Mouse (Mus musculus) hindbrain, embryonic 15.5 days (tissue): ENCODE results near the gene Hdac4. TPM values are rescaled to one million over a fixed set of nuclear protein-coding genes. Genes with fewer than 3 reads are reported as not detected.

Source experiments
- ATAC-seq: fragments of 200-750 bp; cut with Nextera tagmentation; 2 replicates; pipeline ENCODE4 v1.8.0; 2017; ENCODE audit warnings: low read depth, moderate number of reproducible peaks, moderate TSS enrichment; ENCODE audit not compliant: low FRiP score
- H3K27ac ChIP-seq: fragments of 300-500 bp; sonication (generic); replicated peaks from 2 replicates; pipeline ENCODE4 v1.5.1; 2015; ENCODE audit warnings: mild to moderate bottlenecking, inconsistent platforms
- H3K27me3 ChIP-seq: fragments of 300-500 bp; sonication (generic); 2 replicates; pipeline ENCODE4 v1.6.1; 2015; ENCODE audit warnings: control low read depth, inconsistent platforms
- H3K36me3 ChIP-seq: fragments of 300-500 bp; sonication (generic); 2 replicates; pipeline ENCODE4 v1.6.1; 2015; ENCODE audit warnings: control low read depth, inconsistent platforms
- H3K4me1 ChIP-seq: fragments of 300-500 bp; sonication (generic); replicated peaks from 2 replicates; pipeline ENCODE4 v1.6.1; 2015; ENCODE audit warnings: control low read depth, inconsistent platforms
- H3K4me2 ChIP-seq: fragments of 300-500 bp; sonication (generic); 2 replicates; pipeline ENCODE4 v1.6.1; 2015; ENCODE audit warnings: moderate library complexity, mild to moderate bottlenecking, inconsistent platforms
- H3K4me3 ChIP-seq: fragments of 300-500 bp; sonication (generic); 2 replicates; pipeline ENCODE4 v1.5.1; 2015; ENCODE audit warnings: mild to moderate bottlenecking, inconsistent platforms
- H3K9ac ChIP-seq: fragments of 300-500 bp; sonication (generic); 2 replicates; pipeline ENCODE4 v1.6.1; 2015; ENCODE audit warnings: inconsistent platforms
- H3K9me3 ChIP-seq: fragments of 300-500 bp; sonication (generic); 2 replicates; pipeline ENCODE4 v1.6.1; 2016; ENCODE audit warnings: control low read depth, inconsistent platforms
- WGBS: fragments of 180-500 bp; shearing (Covaris S2); methylation state at CpG from one replicate; pipeline ENCODE4 v1.1.7; 2015; 5-methylcytosine and 5-hydroxymethylcytosine counted together
- polyA plus RNA-seq: library from polyadenylated mRNA; unstranded; fragments of >200 nt; fragmentation: Nextera tagmentation; extraction: Ambion mirVana; gene quantifications from 2 replicates; pipeline ENCODE4 v1.2.1, GENCODE M21; 2015

Gene Hdac4
- polyA plus RNA-seq, 1 experiment from 2014 or later, result 32.4 TPM

DNA sequence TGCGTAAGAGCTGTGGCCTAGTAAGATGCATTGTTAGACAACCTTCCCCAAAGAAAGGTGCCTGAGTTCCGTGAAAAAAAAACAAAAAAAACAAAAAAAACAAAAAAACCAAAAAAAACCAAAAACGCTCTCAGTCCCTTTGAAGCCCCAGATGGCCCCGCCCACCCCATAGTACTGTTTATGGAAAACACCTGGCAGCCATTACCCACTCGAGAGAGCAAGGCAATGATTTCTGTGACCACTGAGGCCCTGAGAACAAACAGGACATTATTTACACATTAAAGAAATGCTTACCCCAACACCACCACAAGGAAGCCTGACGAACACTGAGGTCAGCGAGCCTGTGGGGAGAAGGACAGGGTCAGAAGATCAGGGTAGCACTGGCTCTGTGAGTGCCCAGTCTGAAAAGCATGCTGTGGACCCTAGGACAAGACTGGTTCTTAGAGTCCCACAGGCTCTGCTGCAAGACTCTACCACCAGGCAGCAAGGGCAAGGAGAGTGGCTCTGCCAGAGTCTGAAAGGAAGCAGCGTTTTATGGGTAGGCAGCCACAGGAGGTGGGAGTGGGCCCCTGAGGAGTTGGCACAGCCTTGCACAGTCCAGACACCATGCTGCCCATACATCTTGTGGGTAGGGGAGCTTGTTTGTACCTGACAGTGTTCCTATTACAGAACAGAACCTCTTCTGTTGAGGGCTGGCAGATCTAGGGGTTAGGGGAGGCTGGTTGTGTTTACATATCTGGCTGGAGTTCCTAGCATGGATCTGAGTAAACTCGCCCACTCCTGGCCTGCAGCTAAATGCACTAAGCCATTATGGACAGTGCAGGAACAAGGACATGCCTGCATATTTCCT, 230.8 kb downstream of the Hdac4 start:
- no peak overlapping the region for H3K4me2 ChIP-seq
- 73% methylated on average over 9 of the region's 9 CpGs for WGBS
- H3K9ac ChIP-seq, result no peak overlapping the region
- H3K9me3 ChIP-seq, result no peaks in the 10 kb centered on the region
- no peaks in the 10 kb centered on the region for H3K27me3 ChIP-seq
- no peak for ATAC-seq
- no peak overlapping the region for H3K27ac ChIP-seq
- no peak overlapping the region for H3K4me3 ChIP-seq
- H3K4me1 ChIP-seq, result no peaks in the 10 kb centered on the region
- peaks cover 54% of the 10 kb centered on the region for H3K36me3 ChIP-seq

- peak; percentile 65; the same call in 1 of the 2 replicates for ATAC-seq
Observed at GRCm38 (mm10) chr1:91962256-91962655, 233.2 kb downstream of the Hdac4 start.

DNA sequence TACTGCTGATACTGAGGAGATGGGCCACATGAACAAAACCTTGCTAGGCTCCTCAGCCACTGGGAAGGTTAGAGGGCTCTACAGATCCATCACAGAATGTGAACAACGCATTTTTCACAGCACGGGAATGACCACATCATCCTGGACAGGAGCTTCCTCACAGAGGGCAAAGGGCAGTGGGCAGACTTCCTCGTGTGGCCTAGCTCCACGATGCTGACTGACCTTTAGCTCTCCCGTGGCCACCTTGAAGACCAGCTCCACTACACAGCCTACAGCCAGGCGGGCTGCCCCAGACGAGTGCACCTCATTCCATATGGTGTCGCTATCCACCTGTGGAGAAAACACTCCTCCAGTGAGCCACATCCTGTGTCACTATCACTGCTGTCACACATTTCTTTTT, 234.3 kb downstream of the Hdac4 start:
- H3K9ac ChIP-seq, result no peak overlapping the region
- H3K4me1 ChIP-seq, result no peaks in the 10 kb centered on the region
- H3K27ac ChIP-seq, result no peak overlapping the region
- H3K9me3 ChIP-seq, result no peaks in the 10 kb centered on the region
- ATAC-seq, result no peak
- H3K36me3 ChIP-seq, result peaks cover 51% of the 10 kb centered on the region
- no peak overlapping the region for H3K4me2 ChIP-seq
- no peaks in the 10 kb centered on the region for H3K27me3 ChIP-seq
- no peak overlapping the region for H3K4me3 ChIP-seq
- 86% methylated on average over 8 of the region's 8 CpGs for WGBS

More at GRCm38 (mm10) chr1:91962256-91962655, 233.2 kb downstream of the Hdac4 start:
- Histone ChIP-seq H3K4me2 (no peak overlapping the region), H3K27ac (no peak overlapping the region), H3K9ac (no peak overlapping the region), H3K27me3 (no peaks in the 10 kb centered on the region), H3K4me1 (no peaks in the 10 kb centered on the region), H3K9me3 (no peaks in the 10 kb centered on the region), H3K4me3 (no peak overlapping the region), H3K36me3 (peaks cover 55% of the 10 kb centered on the region)
- 32% methylated on average over 1 of the region's 1 CpGs for WGBS

- no peaks in the 10 kb centered on the region for H3K9me3 ChIP-seq
- no peak overlapping the region for H3K4me3 ChIP-seq
- no peak overlapping the region for H3K27ac ChIP-seq
- H3K9ac ChIP-seq, result no peak overlapping the region
- WGBS, result 86% methylated on average over 3 of the region's 3 CpGs
- no peak overlapping the region for H3K4me2 ChIP-seq
- no peaks in the 10 kb centered on the region for H3K4me1 ChIP-seq
- peaks cover 55% of the 10 kb centered on the region for H3K36me3 ChIP-seq
- no peak for ATAC-seq
- no peaks in the 10 kb centered on the region for H3K27me3 ChIP-seq
Observed at GRCm38 (mm10) chr1:91959891-91960290, 235.6 kb downstream of the Hdac4 start.

DNA sequence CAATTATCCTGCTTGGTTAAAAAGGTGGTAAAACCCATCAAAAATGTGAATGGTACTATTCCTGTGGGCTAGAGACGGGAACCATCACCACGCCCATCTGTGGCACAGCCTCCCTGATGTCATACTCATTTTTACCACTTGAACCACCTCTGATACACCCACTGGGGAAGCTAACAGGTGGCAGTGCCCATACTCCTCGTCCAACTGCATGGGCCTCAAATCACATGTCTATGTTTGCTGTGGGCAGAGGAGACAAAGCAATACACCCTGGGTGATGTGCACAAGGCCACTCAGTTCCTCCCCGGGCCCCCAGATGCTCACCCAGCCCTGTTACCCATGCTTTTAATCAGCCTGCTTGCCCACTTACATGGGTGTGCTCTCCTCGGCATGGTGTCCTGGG, 236.5 kb downstream of the Hdac4 start:
- H3K27me3 ChIP-seq, result no peaks in the 10 kb centered on the region
- H3K4me1 ChIP-seq, result no peaks in the 10 kb centered on the region
- no peak overlapping the region for H3K27ac ChIP-seq
- no peak overlapping the region for H3K9ac ChIP-seq
- H3K36me3 ChIP-seq, result peaks cover 52% of the 10 kb centered on the region
- H3K9me3 ChIP-seq, result no peaks in the 10 kb centered on the region
- no peak overlapping the region for H3K4me2 ChIP-seq
- no peak overlapping the region for H3K4me3 ChIP-seq
- WGBS, result 91% methylated on average over 5 of the region's 5 CpGs
- no peak for ATAC-seq

GRCm38 (mm10) chr1:91956229-91956628, 239.3 kb downstream of the Hdac4 start:
- H3K9ac ChIP-seq, result no peak overlapping the region
- H3K9me3 ChIP-seq, result no peaks in the 10 kb centered on the region
- no peak overlapping the region for H3K27ac ChIP-seq
- 88% methylated on average over 4 of the region's 4 CpGs for WGBS
- no peak overlapping the region for H3K4me3 ChIP-seq
- peaks cover 52% of the 10 kb centered on the region for H3K36me3 ChIP-seq
- H3K4me2 ChIP-seq, result no peak overlapping the region
- no peaks in the 10 kb centered on the region for H3K4me1 ChIP-seq
- H3K27me3 ChIP-seq, result no peaks in the 10 kb centered on the region
- ATAC-seq, result no peak

- Histone ChIP-seq H3K4me3 (no peak overlapping the region), H3K9ac (no peak overlapping the region), H3K9me3 (no peaks in the 10 kb centered on the region), H3K36me3 (peaks cover 42% of the 10 kb centered on the region), H3K4me1 (no peaks in the 10 kb centered on the region), H3K27ac (no peak overlapping the region), H3K27me3 (no peaks in the 10 kb centered on the region), H3K4me2 (no peak overlapping the region)
- 96% methylated on average over 5 of the region's 5 CpGs for WGBS
- ATAC-seq, result no peak
Observed at GRCm38 (mm10) chr1:91954954-91955353, 240.5 kb downstream of the Hdac4 start.

GRCm38 (mm10) chr1:91952912-91953311, 242.6 kb downstream of the Hdac4 start:
- Histone ChIP-seq H3K9me3 (no peaks in the 10 kb centered on the region), H3K4me1 (no peaks in the 10 kb centered on the region), H3K27ac (no peak overlapping the region), H3K27me3 (no peaks in the 10 kb centered on the region), H3K4me2 (no peak overlapping the region), H3K9ac (no peak overlapping the region), H3K4me3 (no peak overlapping the region), H3K36me3 (peaks cover 52% of the 10 kb centered on the region)
- 86% methylated on average over 6 of the region's 6 CpGs for WGBS
- ATAC-seq, result no peak

DNA sequence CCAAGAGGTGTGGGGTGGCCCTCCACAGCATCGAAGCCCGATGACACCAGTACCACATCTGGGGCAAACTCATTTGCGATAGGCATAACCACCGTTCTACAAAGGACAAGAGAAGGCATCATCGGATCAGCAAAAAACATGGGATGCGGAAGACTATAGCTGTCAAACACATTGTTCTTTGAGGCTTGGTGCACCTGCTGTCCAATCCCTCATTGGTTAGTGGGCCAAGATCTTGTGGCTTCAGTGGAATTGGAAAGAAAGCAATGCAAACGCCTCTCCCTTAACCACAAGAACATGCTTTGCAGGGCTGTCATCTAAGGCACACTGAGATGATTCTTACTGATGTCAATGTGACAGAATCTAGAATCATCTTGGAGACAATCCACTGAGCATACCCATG, 248.1 kb downstream of the Hdac4 start:
- H3K4me3 ChIP-seq, result no peak overlapping the region
- no peak overlapping the region for H3K27ac ChIP-seq
- no peaks in the 10 kb centered on the region for H3K27me3 ChIP-seq
- no peak overlapping the region for H3K9ac ChIP-seq
- WGBS, result 95% methylated on average over 7 of the region's 7 CpGs
- ATAC-seq, result no peak
- H3K36me3 ChIP-seq, result peaks cover 46% of the 10 kb centered on the region
- no peaks in the 10 kb centered on the region for H3K9me3 ChIP-seq
- H3K4me1 ChIP-seq, result no peaks in the 10 kb centered on the region
- no peak overlapping the region for H3K4me2 ChIP-seq

- WGBS, result 89% methylated on average over 2 of the region's 2 CpGs
- ATAC-seq, result no peak
- Histone ChIP-seq H3K4me3 (no peak overlapping the region), H3K27me3 (no peaks in the 10 kb centered on the region), H3K9me3 (no peaks in the 10 kb centered on the region), H3K4me2 (no peak overlapping the region), H3K36me3 (peaks cover 22% of the 10 kb centered on the region), H3K27ac (no peak overlapping the region), H3K4me1 (no peaks in the 10 kb centered on the region), H3K9ac (no peak overlapping the region)
Observed at GRCm38 (mm10) chr1:91942583-91942982, 252.9 kb downstream of the Hdac4 start.

GRCm38 (mm10) chr1:91942031-91942430, 253.5 kb downstream of the Hdac4 start:
- H3K9ac ChIP-seq, result no peak overlapping the region
- H3K27me3 ChIP-seq, result no peaks in the 10 kb centered on the region
- no peak overlapping the region for H3K27ac ChIP-seq
- no peak for ATAC-seq
- no peak overlapping the region for H3K4me2 ChIP-seq
- H3K4me1 ChIP-seq, result no peaks in the 10 kb centered on the region
- H3K4me3 ChIP-seq, result no peak overlapping the region
- H3K9me3 ChIP-seq, result no peaks in the 10 kb centered on the region
- peaks cover 19% of the 10 kb centered on the region for H3K36me3 ChIP-seq
- WGBS, result 70% methylated on average over 3 of the region's 3 CpGs

DNA sequence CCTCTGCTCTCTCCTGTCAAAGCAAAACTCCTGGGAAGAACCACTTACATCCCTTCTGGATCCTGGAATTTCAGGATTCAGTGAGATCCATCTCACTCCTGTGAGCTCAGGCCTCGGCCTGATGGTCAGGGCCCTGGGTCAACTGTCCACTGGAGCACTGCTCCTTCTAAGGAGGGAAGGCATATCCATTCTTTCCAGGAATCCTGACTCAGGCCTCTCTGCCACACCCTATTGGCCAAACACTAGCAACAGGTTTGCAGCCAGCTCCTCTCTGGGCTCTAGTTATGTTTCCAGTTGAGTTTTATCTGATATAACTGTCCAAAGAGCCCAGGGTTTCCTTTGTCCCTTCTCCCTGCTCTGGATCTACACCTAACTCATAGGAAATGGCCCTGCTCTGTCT, 254.4 kb downstream of the Hdac4 start:
- no peak for ATAC-seq
- no peaks in the 10 kb centered on the region for H3K27me3 ChIP-seq
- no peak overlapping the region for H3K9ac ChIP-seq
- peaks cover 11% of the 10 kb centered on the region; the same call in 1 of the 2 replicates for H3K36me3 ChIP-seq
- WGBS, result 87% methylated on average over 1 of the region's 1 CpGs
- no peak overlapping the region for H3K27ac ChIP-seq
- H3K4me3 ChIP-seq, result no peak overlapping the region
- H3K4me1 ChIP-seq, result no peaks in the 10 kb centered on the region
- H3K4me2 ChIP-seq, result no peak overlapping the region
- H3K9me3 ChIP-seq, result no peaks in the 10 kb centered on the region

DNA sequence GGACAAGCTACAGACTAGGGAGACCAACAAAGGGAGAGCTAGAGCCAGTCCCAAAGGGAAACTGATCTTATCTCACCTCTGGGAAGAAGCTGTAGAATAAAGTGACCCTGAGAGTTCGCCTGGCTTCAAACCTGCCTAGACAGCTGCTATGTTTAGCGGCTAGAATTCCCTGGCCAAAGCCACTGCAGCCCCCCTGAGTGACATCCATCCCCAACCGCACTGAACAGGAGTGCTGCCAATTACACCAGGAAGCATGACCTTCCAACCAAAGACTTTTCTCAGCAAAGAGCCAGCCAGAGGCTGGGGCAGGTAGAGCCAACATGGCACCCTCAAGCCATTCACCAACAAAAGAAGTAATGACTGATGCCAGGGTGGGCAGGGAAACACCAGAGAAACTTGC, 260.3 kb downstream of the Hdac4 start:
- H3K36me3 ChIP-seq, result peaks cover 23% of the 10 kb centered on the region; the same call in 1 of the 2 replicates
- 88% methylated on average over 3 of the region's 3 CpGs for WGBS
- H3K9me3 ChIP-seq, result no peaks in the 10 kb centered on the region

More for the DNA sequence above, 260.3 kb downstream of the Hdac4 start:
- H3K4me1 ChIP-seq, result no peaks in the 10 kb centered on the region
- H3K4me2 ChIP-seq, result no peak overlapping the region
- no peaks in the 10 kb centered on the region for H3K27me3 ChIP-seq
- H3K4me3 ChIP-seq, result no peak overlapping the region
- no peak for ATAC-seq
- no peak overlapping the region for H3K9ac ChIP-seq
- H3K27ac ChIP-seq, result no peak overlapping the region
